Mouse (Mus musculus) mature B cell (primary cell): ENCODE results near the gene Fcer1a.
"Not testable (repeated sequence)": the region's sequence is repeated elsewhere in the genome, so short reads cannot be mapped to it uniquely, and the experiment has no call there.

Experiments used
- in situ Hi-C: fragments of 300-500 bp; cut with MboI; formaldehyde crosslinking; loops from 2 replicates; pipeline ENCODE4 v1.14.3; 2019

Fcer1a gene

DNA sequence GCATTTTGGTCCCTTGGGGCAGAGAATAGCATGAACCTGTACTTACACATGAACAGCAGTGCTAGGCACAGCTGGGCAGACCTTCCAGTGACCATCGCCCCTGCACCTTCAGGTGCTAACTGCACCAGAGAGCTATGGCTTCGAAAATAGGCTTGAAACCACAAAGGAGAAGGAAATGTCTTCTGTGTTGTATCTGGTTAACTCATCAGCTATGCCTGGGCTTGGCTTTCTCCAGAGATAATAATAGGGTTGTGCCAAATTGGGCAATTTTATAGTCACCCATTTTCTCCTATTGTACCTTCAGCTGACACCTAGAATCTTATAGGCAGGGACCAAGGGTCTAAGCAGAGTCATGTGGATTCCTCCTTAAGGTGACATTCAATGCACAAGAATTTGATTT is at the start of gene Fcer1a:
Gene Fcer1a (minus strand): TSS at position 134 of the 400 bp plus-strand sequence.
- in situ Hi-C loops = no loop called here

DNA sequence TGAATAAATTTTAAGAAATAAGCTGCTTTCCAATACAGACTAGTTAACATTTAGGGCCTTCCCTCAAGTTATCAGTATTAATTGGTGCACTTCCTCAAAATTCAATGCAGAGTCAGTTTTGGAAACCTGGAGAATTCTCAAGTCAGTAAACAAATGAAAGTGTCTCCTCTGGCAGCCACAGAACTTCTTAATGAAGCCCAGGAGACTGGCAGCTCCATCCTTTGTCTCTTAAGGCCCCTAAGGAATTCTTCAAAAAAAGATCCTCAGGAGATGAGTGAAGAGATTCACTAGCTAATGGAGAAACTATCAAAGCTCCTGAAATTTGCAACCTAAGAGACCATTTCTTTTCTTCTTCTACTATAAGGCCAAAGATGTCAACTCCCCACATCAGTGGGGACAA is 38.7 kb upstream of the Fcer1a start, which contains the start of gene Olfr418:
Gene Olfr418 (plus strand): TSS at position 301 of the 400 bp plus-strand sequence.
- in situ Hi-C loops = no loop called here

DNA sequence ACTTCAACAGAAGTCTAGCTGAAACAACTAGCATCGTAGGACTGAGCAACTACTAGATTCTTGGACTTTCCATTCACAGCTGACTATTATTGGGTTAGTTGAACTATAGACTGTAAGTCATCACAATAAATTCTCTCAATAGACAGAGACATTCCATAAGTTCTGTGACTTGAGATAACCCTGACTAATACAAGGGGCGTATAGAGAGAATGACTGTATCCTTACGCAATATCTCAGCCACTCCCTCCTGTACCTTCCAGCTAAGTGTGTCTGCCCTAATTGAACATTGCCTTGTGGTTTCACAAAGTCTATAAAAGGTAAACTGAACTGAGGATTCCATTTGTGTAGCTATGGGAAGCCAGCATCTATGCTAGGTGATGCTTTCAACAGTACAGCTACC is 22.9 kb upstream of the Fcer1a start:
- in situ Hi-C loops = no loop called here

DNA sequence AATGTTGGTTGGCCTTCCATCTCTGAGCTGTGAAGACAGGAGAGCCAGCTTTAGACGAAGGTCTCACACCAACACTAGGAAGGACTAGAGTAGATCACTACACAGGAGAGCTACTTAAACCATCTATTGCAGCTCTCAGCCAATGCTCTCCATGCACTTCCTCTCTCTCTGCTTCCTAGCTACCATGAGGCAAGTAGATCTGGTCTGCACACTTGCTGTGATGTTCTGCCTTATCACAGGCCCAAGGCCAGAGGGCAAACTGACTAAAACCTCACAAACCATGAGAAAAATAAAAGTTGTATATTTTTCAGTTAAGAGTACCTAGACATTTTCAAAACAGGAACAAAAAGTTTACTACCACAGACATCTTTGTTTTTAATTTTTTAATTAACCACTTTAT is 10.0 kb upstream of the Fcer1a start:
- in situ Hi-C loops = not testable (repeated sequence)

DNA sequence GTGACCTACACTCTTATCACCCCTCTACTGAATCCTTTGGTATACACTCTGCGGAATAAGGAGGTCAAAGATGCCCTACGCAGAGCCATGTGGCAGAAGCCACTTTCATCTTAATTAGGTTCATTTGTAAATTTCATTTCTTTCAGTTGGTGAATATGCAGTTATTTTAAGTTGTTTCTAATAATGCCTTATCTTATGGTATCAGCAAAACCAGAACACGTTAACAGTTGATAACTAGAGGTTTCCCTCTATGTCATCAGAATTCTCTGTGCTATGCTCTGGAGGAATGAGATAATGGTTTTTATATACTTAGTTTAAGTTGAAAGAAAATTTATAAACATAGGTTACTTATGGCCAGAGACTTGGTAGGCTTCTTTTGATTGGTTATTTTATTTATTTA is 10.5 kb downstream of the Fcer1a start:
- in situ Hi-C loops = no loop called here

DNA sequence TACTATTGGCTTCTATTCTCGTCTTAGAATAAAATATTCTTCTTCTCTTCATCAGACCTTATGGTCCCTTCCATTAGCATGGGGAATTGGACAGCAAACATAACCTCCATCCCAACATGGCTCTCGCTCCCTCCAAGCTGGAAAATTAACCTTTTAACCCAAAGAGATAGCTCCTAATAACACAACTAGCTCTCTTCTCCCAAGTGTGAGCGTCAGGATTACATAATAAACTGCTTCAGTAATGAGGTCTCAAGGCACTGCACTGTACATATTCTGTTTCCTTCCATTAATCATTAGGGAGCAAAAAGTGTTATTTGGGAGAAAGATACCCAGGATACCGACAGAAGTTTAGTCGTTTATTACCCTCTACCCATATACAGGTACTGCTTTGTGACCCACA is 14.9 kb downstream of the Fcer1a start, which contains the start of gene Olfr1404:
Gene Olfr1404 (plus strand): TSS at position 301 of the 400 bp plus-strand sequence.
- in situ Hi-C loops = no loop called here

DNA sequence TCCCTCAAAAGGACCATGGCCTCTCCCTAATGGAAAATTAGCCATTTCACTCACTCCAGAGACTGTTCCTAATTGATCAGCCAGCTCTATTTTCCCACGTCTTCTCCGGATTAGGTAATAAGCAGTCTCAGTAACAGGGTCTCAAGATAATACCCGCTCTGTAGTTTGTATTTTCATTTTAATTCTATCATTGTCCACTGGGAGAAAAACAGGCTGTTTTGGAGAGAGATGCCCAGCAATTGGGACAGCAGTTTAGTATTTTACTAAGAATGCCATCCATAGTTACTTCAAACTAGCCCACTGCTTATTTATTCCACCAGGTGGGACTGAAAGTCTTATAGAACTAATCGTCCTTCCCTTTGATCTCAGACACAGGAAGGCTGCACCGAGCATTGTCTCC is 29.5 kb downstream of the Fcer1a start, which contains the start of gene Olfr218:
Gene Olfr218 (plus strand): TSS at position 301 of the 400 bp plus-strand sequence.
- in situ Hi-C loops = no loop called here

DNA sequence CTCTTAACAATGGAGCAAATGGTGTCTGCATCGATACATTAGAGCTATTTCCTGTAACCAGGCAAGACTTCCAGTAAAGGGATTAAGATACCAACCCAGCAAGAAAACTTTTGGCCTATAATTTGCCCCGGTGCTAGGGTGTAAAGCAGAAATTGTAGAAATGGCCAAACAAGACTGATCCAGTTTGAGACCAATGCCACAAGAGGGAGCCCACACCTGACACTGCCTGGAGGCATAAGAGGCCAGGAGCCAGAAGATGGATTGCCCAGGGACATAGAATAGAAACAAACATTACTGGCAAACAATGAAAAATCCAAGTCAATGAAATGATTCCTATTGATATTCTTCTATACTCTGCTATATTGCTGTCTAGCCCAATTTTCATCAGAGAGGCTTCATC is 30.7 kb downstream of the Fcer1a start:
- in situ Hi-C loops = no loop called here

DNA sequence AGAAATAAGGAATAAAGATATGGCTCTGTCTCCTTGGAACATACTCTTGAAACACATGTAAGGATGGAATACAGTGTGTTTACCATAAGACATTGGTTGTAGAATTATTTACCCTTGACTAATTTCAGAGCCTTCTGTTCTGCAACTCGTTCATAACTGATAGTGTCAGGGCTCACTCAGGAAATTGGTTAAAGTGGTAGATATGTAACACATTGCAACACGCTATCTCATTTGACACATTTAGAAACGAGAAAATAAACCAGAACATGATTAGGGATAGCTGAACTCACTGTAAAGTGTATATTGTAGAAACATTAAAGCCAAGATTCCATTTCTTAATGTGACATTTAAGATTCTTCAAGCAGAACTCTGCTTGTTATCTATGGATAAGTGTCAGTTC is 35.0 kb downstream of the Fcer1a start:
- in situ Hi-C loops = no loop called here

DNA sequence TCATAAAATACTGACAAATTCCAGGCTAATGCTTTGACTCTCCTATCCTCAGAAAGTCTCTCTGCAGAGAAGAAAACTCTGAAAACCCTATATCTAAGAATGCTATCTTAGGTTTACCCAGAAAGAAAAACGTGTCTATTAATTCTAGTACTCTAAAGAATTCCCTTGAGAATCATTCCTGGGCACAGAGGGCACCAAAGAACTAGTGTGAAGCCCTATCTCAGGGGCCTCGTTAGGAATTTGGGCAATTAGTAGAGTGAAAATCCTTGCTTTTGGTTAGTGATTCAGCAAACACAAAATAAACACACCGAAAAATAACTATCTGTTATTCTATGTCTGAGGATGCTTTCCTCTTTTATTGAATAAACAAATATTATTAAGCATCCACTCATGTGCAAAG is 36.5 kb downstream of the Fcer1a start, which contains the start of gene Olfr1406:
Gene Olfr1406 (minus strand): TSS at position 101 of the 400 bp plus-strand sequence.
- in situ Hi-C loops = no loop called here

DNA sequence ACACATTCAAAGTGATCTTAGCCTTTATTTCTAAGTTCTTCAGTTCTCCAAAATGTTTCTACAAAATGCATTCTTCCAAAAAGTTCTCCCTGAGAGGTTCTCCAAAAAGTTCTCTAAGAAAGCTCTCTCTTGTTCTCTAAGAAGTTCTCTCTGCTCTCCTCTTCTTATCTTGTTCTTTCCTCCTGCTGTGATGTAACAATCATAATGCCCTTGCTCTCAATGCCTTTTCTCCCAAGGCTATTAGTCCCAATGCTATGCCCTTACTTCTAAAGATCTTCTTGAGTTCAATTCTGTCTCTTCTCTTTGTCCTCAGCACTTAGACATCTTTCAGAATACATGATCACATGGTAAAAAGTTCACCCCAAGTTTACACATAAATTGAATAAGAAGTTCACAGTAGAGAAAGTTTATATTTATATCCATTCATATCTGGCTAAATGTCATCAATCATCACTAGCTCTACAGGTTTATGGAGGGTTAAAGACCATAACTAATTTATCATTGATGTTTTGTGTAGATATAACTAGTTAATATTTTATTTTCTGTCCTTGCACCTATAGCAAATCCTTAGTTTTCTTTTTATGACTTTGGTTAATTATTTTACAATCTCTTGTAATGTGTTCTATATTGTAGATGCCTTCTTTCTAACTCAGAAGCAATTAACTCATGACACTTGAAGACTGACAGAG is 52.7 kb downstream of the Fcer1a start:
- in situ Hi-C loops = no loop called here
